Mouse (Mus musculus) small intestine, adult 2 months (tissue): Measurements from ENCODE around the gene Rps15.

Experiments
- CTCF ChIP-seq: fragments of 200-500 bp; IDR thresholded peaks from 2 replicates; pipeline ENCODE4 v1.5.1; 2012; ENCODE audit warnings: low read depth, mild to moderate bottlenecking, control low read depth, inconsistent platforms, low read length, moderate library complexity, mixed read lengths; ENCODE audit not compliant: insufficient replicate concordance, insufficient read length; ENCODE audit errors: extremely low read depth
- POLR2A ChIP-seq: fragments of 200-500 bp; IDR thresholded peaks from 2 replicates; pipeline ENCODE4 v1.6.1; 2012; ENCODE audit warnings: low read depth, mild to moderate bottlenecking, control low read depth, inconsistent platforms, low read length, moderate library complexity

DNA sequence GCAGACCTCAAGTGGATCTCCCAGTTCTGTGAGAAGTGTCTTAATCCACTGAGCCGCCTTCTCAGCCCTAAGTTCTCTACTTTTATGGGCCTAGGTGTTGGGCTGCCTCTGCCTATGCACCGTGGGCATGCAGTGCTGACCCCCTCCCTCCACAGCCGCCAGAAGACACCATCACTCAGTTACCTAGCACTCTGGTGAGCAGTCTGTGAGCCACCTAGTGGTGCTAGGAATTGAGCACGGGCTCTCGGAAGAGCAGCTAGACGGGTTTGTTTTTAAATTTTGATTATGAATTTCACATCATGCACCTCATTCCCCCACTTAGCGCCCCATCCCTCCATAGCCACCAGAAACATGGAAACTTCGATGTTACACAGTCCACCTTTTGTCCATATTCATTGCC lies 3.6 kb upstream of the Rps15 start:
- TF ChIP-seq CTCF (peak; percentile 22; the same call in 1 of the 2 replicates), POLR2A (no peak)
